Mouse (Mus musculus) thymus, postnatal 36 days (tissue): ENCODE measurements around the gene Lrpprc.
A peak's percentile ranks its signal among the peaks of the same experiment; 100 is the strongest.

Source experiments
- DNase-seq, 2 experiments: peaks; one replicate each; pipeline ENCODE4 v3.0.0; 2022; ENCODE audit warnings: mixed read lengths in 2 of 2

Lrpprc gene

DNA sequence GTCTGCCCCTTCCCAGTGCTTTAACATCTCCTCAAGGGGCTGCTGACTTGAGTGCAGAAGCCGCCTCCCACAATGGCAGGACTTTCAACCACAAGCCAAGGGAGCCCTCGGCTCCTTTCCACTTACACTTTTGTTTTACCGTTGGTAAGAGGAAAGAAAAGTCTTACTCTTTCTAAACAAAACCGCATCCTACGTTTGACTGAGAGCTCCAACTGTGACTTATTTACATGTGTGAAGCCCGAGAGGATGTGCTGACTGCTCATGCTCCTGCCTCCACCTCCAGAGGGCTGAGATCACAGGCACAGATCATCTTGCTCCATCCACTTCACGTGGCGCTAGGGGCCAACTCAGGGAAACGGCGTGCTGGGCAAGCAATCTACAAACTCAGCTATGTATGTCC is 32.2 kb downstream of the Lrpprc start:
- DNase-seq = no peak

DNA sequence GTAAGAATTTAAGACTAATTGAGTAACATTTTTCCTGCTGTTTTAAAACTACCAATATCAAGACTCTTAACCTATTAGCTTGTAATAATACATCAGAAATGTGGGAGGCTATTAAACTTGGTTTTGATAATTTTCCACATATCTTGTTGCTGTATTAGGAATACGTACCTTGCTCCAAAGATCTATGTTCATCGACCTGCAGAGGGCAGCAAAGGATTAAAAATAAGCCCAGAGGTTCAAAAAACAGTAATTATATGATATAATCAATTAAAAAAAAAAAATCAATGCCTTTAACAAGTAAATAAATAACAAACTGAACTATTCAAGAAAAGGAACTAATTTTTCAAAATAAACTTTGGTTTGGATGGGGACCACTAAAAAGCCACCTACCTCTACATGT is 34.5 kb downstream of the Lrpprc start:
- DNase-seq = peak in 1 of 2 experiments; percentile 5

DNA sequence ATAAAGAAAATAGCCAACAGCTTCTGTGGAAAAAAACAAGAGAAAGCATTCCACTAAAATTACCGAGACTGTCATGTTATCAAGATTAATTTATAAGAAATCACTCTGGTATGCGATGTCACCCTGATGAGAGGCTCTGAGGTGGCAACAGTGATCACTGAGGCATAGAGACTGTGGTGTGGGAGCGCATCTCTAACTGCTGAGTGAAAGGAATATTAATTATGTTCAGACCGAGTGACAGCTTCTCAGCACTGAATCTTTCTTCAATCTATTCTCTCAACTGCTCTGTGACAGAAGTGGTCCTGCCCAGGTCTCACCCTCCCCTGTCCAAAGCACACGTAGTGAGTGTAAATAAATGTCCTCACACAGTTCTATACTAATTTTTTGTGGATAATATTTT is 37.1 kb downstream of the Lrpprc start:
- DNase-seq = no peak

DNA sequence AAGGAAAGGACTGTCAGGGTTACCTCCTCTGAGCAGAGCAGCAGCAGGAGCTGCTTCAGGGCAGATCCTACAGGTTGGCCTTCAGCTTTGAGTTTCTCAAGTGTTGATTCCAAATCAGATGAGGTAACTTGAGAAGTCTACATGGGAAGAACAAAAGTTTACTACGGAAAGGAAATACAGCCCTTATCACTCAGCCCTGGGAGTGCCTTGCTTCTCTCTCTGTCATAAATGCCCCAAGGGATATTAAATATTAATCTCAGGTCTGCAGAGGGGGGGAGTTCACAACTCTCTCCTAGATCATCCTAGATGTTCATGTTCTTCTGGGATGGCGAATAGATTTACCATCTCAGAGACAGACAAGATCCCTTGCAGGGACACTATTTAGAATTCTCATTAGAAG is 38.3 kb downstream of the Lrpprc start:
- no peak for DNase-seq

DNA sequence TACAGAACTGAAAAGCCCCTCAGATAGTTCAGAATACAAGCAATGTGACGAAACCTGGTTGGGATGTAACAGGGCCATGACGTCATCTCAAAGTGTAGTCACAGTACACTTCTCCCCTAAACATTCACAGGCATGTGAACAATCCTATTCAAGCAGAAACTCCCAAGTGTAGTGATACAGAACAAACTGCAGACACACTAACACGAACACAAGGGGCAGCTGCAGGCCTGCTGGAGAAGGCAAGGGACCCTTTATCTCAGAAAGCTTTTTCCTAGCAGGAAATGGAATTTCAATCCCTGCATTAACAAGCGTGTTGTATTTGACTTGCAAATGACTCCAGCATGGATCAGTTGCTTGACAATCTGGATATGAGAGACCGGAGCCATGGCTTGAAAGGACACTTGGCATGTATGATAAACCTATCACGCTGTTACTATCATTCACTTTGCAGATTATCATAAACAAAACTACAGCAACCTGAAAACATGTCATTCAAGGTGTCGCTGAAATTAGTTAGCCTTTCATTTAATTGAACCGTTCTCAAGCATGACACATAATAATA is 38.9 kb downstream of the Lrpprc start:
- no peak for DNase-seq

DNA sequence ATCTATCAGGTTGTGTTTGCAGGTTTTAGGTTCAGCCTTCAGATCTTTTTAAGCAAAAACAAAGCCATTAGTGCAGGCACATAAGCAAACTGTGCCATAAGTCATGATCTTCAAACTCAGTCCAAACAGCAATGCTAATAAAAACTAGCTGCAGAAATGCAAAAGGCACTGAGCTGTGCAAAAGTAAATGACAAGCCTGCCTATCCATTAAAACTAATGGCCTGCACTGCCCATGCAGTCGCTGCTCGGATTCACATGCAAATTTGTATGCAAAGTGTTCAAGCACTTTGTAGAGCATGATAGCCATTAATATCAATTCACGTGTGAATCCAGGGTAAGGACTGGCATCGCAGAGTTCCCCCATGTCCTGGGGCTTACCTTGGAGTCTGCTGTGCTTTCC is 40.5 kb downstream of the Lrpprc start:
- no peak for DNase-seq

DNA sequence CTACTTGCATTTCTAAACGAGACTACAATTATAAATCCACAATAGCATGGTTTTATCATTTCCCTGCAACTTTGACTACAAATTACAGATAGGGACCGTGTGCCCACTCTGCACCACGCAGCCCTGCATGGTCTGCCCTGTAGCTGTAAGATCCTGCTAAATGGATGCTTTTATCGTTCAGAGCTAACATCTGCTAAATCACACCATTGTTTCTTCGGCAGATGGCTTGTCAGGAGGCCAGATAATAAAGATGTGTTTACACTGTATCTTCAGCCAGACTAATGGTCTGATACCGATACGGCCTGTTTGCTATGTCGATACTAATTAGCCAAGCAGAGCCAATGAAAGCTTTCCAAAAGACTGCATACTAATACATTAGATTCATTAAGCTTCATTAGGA is 41.3 kb downstream of the Lrpprc start:
- DNase-seq = no peak

DNA sequence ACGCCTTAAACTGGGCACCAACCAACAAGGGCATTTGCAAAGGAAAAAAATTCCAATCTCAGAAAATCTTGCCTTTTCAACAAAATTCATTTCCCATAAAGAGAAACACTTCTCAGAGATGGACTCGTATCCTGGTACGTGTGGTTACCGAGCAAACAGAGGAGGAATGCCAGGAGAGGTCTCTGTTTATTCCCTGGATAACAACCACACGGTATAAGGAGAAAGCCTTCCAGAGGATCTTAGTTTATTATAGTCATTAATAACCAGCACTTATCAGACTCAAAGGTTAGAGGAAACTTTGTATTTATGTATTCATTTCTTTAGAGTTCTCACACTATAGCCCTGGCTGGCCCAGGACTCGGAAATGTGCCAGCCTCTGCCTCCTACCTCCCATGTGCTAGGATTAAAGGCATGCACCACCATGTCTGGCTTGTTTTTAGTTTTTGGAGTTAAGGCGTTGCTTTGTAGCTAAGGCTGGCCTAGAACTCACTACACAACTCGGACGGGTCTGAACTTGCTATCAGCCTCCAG is 42.4 kb downstream of the Lrpprc start:
- no peak for DNase-seq

DNA sequence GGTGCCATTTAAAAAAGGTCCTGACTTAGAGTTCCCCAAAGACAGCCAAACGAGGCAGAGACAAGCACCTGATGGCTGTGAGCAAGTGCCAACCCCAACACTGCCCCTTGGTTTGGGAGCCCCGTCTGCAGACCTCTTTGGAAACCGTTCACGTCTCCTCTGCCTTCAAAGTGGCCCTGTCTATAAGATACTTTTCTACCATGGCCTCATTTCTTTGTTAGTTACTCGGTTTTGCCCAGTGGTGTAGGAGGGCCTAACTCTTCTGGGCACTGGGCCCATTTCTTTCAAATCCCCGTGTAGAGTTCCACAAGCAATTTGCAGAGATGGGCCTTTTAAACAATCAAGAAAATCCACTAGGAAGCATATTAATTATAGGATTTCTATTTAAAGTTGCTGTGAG is 43.4 kb downstream of the Lrpprc start:
- DNase-seq = no peak

DNA sequence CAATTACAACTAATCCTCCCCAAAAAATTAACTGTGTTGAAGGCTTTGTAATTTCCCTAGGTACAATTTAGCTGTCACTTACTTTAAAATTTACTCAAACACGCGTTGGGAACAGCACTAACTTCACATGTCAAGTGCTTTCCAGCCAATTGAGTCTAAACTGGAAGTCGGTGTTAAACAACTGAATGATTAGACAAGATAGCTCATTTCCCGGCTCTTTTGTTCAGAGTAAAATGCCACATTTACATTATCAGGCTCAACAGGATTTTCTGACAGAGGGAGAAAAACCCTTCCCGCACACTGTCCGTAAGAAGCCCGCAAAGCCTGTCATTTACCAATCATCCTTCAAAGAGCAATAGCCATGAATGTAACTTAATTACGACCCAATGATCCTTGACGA is 45.6 kb downstream of the Lrpprc start:
- no peak for DNase-seq

DNA sequence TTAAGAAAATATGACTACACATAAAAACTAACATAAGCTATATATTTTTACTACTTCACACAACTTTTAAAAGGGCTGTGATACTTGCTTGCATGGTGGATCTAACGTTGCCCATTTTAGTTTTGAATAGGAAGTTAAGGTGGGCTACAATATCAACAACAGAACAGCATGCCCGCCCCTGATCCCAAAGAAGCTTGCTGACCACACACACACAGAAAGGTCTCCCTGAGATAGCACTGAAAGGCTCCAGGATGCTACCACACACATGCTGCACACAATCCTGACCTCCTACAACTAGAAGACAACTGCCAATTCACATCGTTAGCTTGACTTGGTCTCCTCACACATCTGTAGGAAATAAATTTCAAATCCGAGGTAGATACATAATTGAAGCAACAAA is 46.3 kb downstream of the Lrpprc start:
- no peak for DNase-seq

DNA sequence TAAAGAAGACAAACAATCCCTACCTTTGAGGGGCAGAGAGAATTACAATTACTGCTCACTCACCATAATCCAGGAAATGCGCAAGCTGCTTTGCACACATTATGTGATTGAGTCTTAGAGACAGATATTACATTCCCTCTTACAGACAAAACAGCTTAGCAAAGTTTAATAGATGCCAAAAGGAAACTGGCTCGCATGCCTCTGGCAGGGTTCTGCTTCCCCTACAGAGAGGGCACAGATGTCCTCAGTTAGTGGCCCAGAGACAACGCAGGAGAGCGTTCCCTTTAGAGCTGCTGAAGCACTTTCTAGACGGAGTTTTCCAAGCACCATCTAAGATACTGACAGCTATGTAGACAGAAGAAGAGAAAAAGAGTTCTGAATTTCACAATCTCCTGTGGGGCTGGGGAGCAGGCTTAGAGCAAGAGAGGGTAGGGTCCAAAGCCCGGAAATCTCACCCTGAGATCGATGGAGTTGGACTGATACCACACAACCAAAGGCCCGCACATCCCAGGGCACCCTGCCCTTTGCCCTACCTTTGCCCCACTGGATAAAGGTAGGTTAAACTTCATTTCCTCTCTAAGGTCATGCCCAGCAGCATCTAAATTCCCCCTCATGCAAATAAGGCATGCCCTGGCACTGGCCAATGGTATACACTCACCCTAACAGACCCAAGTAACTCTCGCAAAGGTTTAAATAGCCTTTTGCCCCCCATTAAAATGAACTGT is 52.4 kb downstream of the Lrpprc start:
- no peak for DNase-seq

DNA sequence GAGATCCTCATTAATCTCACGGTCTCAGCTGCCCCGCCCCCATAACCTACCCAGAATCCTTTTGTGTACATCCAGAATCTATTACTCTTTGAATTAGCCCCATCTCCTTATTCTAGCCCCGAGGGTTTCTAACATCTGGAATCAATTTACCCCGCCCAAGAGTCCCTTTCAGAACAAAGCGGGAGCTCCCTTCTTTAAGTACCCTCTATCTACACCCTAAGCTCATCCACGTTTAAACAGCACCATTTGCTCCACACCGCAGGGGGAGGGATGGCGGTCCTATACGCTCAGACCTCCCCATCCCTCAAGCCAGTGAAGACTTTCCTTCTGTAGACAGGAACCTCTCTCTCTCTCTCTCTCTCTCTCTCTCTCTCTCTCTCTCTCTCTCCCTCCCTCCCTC is 53.9 kb downstream of the Lrpprc start:
- DNase-seq = no peak

DNA sequence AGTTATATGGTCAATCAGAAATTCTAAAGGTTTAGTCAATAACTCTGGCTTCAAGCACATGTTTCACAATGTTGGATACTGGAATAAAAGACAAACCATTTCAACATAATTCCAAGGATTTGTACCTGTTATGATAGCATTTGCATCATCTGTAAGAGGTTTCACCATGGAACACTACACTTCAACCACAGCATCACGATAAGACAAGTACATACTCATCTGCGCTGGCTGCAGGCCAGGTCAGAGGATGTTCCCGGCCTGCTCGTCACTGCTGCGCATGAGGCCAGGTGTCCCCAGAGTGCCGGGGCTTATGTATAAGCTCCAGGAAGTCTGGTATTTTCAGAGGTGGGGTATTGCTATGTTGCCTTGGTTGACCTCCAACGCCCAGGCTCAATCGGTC is 58.0 kb downstream of the Lrpprc start:
- DNase-seq = no peak

DNA sequence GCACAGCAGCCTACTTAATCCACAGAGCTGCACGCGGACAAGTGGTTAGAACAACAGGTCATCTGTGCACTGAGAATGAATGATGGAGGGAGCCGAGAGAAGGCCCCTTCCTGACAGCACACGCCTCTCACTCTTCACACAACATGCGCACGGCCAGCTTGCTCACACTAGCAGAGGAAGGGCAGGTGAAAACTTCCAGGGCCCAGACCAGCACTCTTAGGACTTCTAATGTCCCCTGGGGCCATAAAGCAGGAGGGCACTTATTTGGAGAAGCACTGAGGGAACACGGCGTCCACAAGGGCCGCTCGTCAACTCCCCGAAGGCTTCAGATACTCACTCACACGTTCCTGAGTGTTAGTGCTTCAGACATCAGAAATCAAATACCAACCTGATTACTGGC is 59.2 kb downstream of the Lrpprc start:
- no peak for DNase-seq

DNA sequence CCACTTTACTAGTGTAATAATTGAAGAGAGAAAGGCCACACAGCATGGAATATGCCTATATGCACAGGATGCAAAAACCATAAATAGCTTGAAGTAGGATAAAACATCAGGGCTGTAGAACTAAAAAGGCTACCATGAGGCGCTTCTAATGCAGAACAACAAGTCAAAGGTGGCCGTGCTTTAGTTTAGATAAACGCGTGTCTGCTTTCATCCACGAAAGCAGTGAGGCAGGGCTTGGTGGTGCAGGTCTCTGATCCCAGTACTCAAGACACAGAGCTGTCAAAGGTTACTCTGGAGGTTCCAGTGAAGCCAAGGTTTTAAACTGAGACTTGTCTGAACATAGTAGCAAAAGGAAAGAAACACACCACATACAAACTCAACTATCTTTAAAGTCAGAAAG is 61.4 kb downstream of the Lrpprc start:
- no peak for DNase-seq

DNA sequence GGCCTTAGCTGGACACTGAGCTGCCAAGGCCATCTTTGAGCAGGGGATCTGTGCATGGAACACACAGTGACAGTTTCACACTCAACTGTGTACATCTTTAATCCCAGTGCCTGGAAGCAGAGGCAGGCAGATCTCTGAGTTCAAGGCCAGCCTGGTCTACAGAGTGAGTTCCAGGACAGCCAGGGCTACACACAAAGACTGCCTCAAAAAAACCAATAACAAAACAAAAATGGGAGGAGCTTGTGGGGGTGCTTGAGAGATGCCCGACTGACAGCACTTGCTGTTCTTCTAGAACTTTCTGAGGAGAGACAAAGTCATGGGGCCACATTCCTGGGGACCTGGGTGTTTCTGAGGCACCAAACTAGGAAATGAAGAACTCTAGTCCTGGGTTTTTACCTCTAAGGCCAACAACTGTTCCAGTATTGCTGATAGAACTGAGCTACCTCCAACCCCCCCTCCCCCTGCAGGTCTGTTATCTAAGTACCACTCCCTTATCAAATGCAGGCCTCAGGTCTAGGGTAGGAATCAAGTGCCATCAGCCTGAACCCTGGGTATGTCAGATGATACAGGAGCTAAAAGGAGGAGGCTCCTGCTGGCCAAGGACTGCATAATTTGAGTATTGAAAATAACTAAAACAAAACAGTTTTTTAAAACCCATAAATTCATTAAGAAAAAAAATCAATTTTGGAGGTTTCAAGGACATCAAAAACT is 62.2 kb downstream of the Lrpprc start:
- DNase-seq = no peak

DNA sequence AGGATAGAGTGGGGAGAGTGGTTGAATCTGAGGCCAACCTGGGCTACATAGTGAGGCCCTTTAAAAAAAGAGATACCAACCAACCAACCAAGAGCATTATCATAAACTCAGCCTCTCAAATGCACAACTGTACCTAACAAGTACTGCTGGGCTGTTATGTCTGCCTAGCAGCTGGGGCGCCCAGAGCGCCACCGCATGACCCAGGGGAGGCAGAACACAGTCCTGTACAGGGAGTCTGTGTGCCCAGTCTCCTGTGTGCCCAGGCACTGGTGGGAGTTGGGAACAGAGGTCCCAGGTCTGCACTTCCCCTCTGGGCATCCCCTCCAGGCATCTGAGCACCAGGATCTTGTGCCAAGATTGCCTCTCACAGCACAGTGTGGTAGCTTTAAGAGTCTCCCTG is 65.4 kb downstream of the Lrpprc start:
- DNase-seq = no peak

DNA sequence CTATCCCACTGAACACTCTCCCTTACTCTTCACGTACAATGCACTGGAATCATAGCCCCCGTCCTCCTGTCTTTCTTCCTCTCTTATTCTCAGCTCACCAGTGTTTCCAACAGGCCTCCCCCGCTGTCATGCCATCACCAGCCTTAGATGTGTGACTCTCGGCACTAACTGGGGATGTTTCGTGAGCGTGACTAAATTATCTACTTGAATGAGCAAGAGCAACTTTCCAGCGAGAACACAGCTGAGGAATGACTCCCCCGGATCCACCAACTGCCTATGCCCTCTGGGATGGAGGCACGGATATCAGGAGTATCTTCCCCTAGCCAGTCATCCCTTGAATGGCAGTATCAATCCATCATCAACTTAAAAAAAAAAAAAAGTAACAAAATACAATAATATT is 66.6 kb downstream of the Lrpprc start:
- no peak for DNase-seq

DNA sequence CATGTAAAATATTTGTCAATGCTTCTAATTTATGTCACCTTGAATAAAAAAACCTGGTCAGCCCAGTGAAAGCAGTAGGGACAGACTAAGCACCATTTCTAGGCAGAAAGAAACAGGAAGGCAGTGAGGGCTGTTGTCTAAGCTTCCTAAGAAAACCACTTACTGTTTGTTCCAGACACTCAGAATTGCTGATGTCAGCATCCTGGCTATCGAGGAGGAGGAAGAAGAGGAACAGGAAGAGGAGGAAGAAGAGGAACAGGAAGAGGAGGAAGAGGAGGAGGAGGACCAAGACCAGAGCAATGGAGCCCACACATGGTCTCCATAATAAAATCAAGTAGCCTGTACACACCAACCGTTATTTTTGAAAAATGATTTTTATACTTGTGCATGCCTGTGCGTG is 71.5 kb downstream of the Lrpprc start:
- DNase-seq = no peak

DNA sequence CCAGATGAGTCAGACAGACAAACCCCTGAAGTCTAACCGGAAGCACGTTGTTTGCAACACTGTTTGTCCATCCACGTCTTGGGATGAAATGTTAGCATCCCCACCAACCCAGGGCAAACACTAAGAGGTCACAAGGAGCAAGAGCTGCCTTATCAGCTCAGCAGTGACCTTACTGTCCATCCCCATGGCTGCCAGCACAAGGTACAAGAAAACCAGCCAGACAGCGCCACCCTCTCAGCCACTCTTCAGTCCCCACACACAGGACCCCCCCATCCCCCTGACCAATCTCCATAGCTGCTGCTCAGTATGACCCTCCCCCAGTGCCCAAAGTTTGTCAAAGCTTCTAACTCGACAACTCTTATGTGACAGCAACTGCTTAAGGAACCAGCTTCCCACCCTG is 73.2 kb downstream of the Lrpprc start:
- DNase-seq = no peak

DNA sequence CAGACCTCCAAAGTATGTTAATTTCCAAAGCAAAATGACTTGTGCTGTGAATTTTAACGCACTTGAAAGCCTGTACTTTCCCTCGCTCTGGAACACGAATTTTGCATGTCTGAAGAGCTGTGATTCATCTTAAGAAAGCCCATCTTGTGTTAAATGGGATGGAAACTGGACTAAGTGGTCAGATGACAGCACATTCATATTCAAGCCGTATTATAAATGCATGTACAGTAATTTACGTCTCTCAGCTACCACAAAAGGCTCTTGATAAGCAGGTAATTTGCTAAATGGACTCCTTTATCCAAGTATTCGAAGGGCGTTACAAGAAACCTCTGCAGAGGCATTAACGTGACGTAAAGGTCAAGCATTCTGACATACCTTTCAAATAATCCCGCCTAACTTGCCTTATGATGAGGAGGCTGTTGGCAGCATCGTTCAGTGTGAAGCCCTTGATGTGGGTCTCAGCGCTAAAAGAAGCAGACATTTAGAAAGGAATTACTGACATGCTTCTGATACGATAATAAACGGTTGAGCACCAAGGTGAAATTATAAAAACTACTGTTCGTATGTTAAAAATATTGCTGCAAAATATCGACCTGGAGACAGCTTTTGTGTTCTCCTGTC is 74.2 kb downstream of the Lrpprc start:
- no peak for DNase-seq

DNA sequence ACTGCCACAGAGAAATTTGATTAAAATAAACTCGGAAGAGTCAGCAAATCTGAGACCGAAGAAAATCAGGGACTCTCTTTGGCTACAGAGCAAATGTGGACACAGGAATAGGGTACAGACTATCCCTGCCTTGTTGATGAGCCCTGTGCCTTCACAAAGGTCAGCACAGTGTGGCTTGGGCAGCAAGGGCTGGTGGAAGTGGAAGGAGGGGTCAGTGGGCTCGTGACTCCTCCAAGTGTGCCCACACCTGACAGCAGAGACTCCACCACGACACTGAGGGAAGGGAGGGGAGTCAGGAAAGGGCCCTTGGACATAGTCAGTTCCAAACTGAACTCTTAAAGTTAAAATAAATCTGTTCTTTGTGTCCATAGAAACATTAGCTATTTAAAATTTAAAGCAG is 75.7 kb downstream of the Lrpprc start:
- no peak for DNase-seq
